Mouse (Mus musculus): ENCODE results near the gene Gm4791. TPM values are rescaled to one million over a fixed set of nuclear protein-coding genes. Genes with fewer than 3 reads are reported as not detected.

Gm4791 gene
- not detected for total RNA-seq (2021)
- long read RNA-seq, experiment 1 = 0 reads
- long read RNA-seq, experiment 2 = 0 reads

DNA sequence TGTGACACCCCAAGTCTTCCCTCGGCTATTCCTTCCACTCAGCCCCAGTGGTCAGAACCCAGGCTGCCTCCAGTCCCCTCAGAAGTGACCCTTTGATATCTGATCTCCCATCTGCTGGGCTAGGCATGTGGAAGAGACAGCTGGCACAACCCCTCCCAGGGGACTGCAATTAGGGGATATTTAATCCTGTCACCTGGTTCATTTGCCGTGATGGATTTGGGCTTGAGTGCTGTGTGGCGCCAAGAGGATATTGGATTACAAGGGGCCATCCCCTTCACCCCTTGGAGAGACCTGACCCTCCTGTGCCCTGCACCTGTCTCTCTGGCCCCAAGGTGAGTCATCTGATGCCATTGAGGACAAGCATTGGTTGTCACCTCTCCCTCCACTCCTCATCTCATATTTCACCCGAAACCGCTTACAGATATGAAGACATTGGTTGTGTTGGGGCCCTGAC lies at the start of gene Gm4791:
Gene Gm4791 (plus strand): TSS at position 404 of the 454 bp plus-strand sequence.
- DNase-seq = no peak

- no peak for DNase-seq
Measured at GRCm38 (mm10) chr9:46956286-46956685, 42.3 kb upstream of the Gm4791 start.

- no peak for DNase-seq
Measured at GRCm38 (mm10) chr9:46957420-46957950, 41.1 kb upstream of the Gm4791 start.

DNA sequence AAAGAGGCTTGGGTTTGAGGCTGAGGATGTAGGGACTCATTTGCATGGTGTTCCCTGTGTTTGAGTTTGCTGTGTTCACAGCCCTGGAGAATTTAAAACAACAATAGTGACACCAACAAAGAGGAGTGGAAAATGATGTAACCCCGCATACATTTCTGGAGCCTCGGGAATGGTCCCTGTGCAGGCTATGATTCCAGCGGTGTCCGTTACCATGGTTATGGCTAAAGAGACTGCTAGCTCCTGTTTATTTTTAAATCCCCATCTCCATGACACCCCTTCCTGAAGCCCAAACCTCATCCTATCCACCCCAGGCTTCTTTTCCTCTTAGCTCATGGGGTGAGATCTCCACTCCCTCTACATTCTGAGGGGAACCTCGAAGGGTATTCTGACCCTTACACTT lies 32.5 kb upstream of the Gm4791 start:
- no peak for DNase-seq

DNA sequence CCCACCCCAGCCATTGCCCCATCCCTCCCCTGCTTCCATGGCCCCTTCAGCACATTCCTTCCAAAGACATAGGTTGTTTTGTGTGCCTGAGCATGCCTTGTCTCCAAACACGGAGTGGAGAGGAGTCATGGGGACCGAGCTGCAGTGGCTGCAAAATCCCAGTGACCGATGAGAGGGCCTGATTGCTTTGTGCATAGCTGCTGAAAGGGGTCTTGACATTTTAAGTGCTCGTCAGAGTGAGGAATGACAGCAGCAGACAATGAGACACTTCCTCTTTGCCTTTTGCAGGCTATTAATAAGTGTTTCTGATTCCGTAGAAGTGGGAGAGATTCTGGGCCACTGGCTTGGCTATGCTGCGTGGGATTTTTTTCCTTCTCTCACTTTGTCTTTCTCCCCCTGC lies 29.6 kb upstream of the Gm4791 start:
- no peak for DNase-seq

- no peak for DNase-seq
Measured at GRCm38 (mm10) chr9:46969406-46969805, 29.1 kb upstream of the Gm4791 start.

GRCm38 (mm10) chr9:46978806-46979205 lies 19.7 kb upstream of the Gm4791 start:
- no peak for DNase-seq

GRCm38 (mm10) chr9:46980111-46980510 lies 18.4 kb upstream of the Gm4791 start:
- no peak for DNase-seq

GRCm38 (mm10) chr9:46983471-46983870 lies 15.1 kb upstream of the Gm4791 start:
- no peak for DNase-seq

DNA sequence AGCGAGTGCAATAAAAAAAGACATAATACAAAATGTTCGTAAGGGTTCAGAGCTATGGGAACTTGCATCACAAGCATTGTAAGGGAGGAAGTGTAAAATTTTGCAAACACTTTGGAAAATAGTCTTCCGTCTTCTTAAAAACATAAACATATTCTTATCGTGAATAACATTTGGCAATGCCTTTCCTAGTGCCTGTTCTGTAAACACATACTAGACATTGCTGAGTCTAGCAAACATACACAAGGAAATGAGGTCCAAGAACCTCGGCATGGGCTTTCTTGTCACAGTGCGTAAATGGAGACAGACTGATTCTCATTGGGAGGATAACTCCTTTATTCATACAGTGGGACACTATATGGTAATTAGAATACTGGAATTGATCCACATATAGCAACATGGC lies 43.0 kb downstream of the Gm4791 start:
- DNase-seq = no peak
